ENCODE assay signal across 8 mouse cellular contexts in genomic region chr10:128625287-128625894, GRCm38 (mm10). TPM values are rescaled to one million over a fixed set of nuclear protein-coding genes. Genes with fewer than 3 reads are reported as not detected.
DNase-seq lines count a peak whose midpoint lies in the region; ATAC-seq lines count a peak whose summit lies in the region.

No protein-coding gene starts in this region.

- peak overlapping the region; percentile 95 for H3K9ac ChIP-seq in heart, embryonic 15.5 days

- H3K4me2 ChIP-seq in heart, embryonic 15.5 days, result peak overlapping the region; percentile 81

- peak overlapping the region; percentile 78 for H3K4me3 ChIP-seq in heart, embryonic 15.5 days
- peak overlapping the region; percentile 94 for H3K4me3 ChIP-seq in hindbrain, embryonic 10.5 days
- peak overlapping the region; percentile 92 for H3K4me3 ChIP-seq in midbrain, embryonic 10.5 days

- peaks cover 23% of the 10 kb centered on the region for H3K36me3 ChIP-seq in heart, embryonic 15.5 days
- H3K36me3 ChIP-seq in hindbrain, embryonic 10.5 days, result peaks cover 34% of the 10 kb centered on the region
- peaks cover 34% of the 10 kb centered on the region for H3K36me3 ChIP-seq in midbrain, embryonic 10.5 days

- ATAC-seq in heart, embryonic 15.5 days (replicated peaks; ENCODE audit: insufficient number of reproducible peaks, insufficient read depth, low FRiP score, low read depth), result no peak

- no peaks in the 10 kb centered on the region for H3K27me3 ChIP-seq in heart, embryonic 15.5 days
- H3K27me3 ChIP-seq in hindbrain, embryonic 10.5 days (ENCODE audit: insufficient read depth, poor library complexity, severe bottlenecking), result no peaks in the 10 kb centered on the region
- no peaks in the 10 kb centered on the region for H3K27me3 ChIP-seq in midbrain, embryonic 10.5 days (ENCODE audit: low read depth, poor library complexity, severe bottlenecking)

- no peak for DNase-seq in heart, postnatal 4 days
- DNase-seq in NIH3T3 (ENCODE audit: low read depth), result peak; percentile 20
- DNase-seq in hindbrain, embryonic 10.5 days (ENCODE audit: low spot score), result no peak
- DNase-seq in midbrain, embryonic 10.5 days (ENCODE audit: low spot score), result no peak
- DNase-seq in ovary, adult 18-20 months (ENCODE audit: low spot score), result no peak
- no peak for DNase-seq in cerebellum, postnatal 25 days
- no peak for DNase-seq in kidney, adult 11 months

- peaks cover 6% of the 10 kb centered on the region for H3K4me1 ChIP-seq in heart, embryonic 15.5 days (replicated peaks)
- peaks cover 8% of the 10 kb centered on the region for H3K4me1 ChIP-seq in hindbrain, embryonic 10.5 days (replicated peaks)
- H3K4me1 ChIP-seq in midbrain, embryonic 10.5 days, result peaks cover 9% of the 10 kb centered on the region

- H3K27ac ChIP-seq in heart, embryonic 15.5 days, result peak overlapping the region; percentile 69
- H3K27ac ChIP-seq in hindbrain, embryonic 10.5 days, result peak overlapping the region; percentile 96
- peak overlapping the region; percentile 95 for H3K27ac ChIP-seq in midbrain, embryonic 10.5 days (replicated peaks)

- no peaks in the 10 kb centered on the region for H3K9me3 ChIP-seq in heart, embryonic 15.5 days (replicated peaks)
- no peaks in the 10 kb centered on the region for H3K9me3 ChIP-seq in hindbrain, embryonic 10.5 days
- H3K9me3 ChIP-seq in midbrain, embryonic 10.5 days (replicated peaks), result no peaks in the 10 kb centered on the region

- 34% methylated on average over 7 of the region's 7 CpGs for WGBS in heart, embryonic 15.5 days
- 52% methylated on average over 7 of the region's 7 CpGs for WGBS in hindbrain, embryonic 10.5 days
- whole genome bisulfite sequencing in midbrain, embryonic 10.5 days, result 52% methylated on average over 7 of the region's 7 CpGs

RNA-seq across cellular contexts. Expression of gene Rps26, which starts 1.2 kb away (rescaled TPM):
- polyA plus RNA-seq in heart, embryonic 15.5 days (2015; fragmentation: Nextera tagmentation; extraction: Ambion mirVana), result 359 and 409 TPM in 2 replicates
- 100 to 1,000 TPM; 505 to 516 TPM for total RNA-seq in heart, postnatal 4 days (2021)
- polyA plus RNA-seq in hindbrain, embryonic 10.5 days (2016; fragmentation: Nextera tagmentation; extraction: Ambion mirVana), result 472 and 519 TPM in 2 replicates
- 460 and 529 TPM in 2 replicates for polyA plus RNA-seq in midbrain, embryonic 10.5 days (2016; fragmentation: Nextera tagmentation; extraction: Ambion mirVana)

RNA-seq across cellular contexts. Expression of gene Ikzf4, which starts 20.4 kb away (rescaled TPM):
- polyA plus RNA-seq in heart, embryonic 15.5 days (2015; fragmentation: Nextera tagmentation; extraction: Ambion mirVana), result 1.3 and 1.4 TPM in 2 replicates
- total RNA-seq in heart, postnatal 4 days (2021), result 1 to 10 TPM; 1.7 to 2.4 TPM
- polyA plus RNA-seq in hindbrain, embryonic 10.5 days (2016; fragmentation: Nextera tagmentation; extraction: Ambion mirVana), result 2.6 and 3.5 TPM in 2 replicates
- polyA plus RNA-seq in midbrain, embryonic 10.5 days (2016; fragmentation: Nextera tagmentation; extraction: Ambion mirVana), result 2.8 and 3.6 TPM in 2 replicates

RNA-seq across cellular contexts. Expression of gene Erbb3, which starts 35.9 kb away (rescaled TPM):
- 3.4 and 5.0 TPM in 2 replicates for polyA plus RNA-seq in heart, embryonic 15.5 days (2015; fragmentation: Nextera tagmentation; extraction: Ambion mirVana)
- 1 to 10 TPM; 7.1 to 8.2 TPM for total RNA-seq in heart, postnatal 4 days (2021)
- 5.0 and 13.5 TPM in 2 replicates for polyA plus RNA-seq in hindbrain, embryonic 10.5 days (2016; fragmentation: Nextera tagmentation; extraction: Ambion mirVana)
- polyA plus RNA-seq in midbrain, embryonic 10.5 days (2016; fragmentation: Nextera tagmentation; extraction: Ambion mirVana), result 0.72 and 1.4 TPM in 2 replicates

RNA-seq across cellular contexts. Expression of gene Suox, which starts 48.5 kb away (rescaled TPM):
- polyA plus RNA-seq in heart, embryonic 15.5 days (2015; fragmentation: Nextera tagmentation; extraction: Ambion mirVana), result 11.1 and 14.4 TPM in 2 replicates
- total RNA-seq in heart, postnatal 4 days (2021), result 10 to 100 TPM; 11.6 to 12.1 TPM
- 11.1 and 14.6 TPM in 2 replicates for polyA plus RNA-seq in hindbrain, embryonic 10.5 days (2016; fragmentation: Nextera tagmentation; extraction: Ambion mirVana)
- polyA plus RNA-seq in midbrain, embryonic 10.5 days (2016; fragmentation: Nextera tagmentation; extraction: Ambion mirVana), result 13.9 and 14.9 TPM in 2 replicates

RNA-seq across cellular contexts. Expression of gene Pa2g4, which starts 59.6 kb away (rescaled TPM):
- polyA plus RNA-seq in heart, embryonic 15.5 days (2015; fragmentation: Nextera tagmentation; extraction: Ambion mirVana), result 101 and 132 TPM in 2 replicates
- 10 to 100 TPM; 81.9 to 82.5 TPM for total RNA-seq in heart, postnatal 4 days (2021)
- polyA plus RNA-seq in hindbrain, embryonic 10.5 days (2016; fragmentation: Nextera tagmentation; extraction: Ambion mirVana), result 205 and 257 TPM in 2 replicates
- polyA plus RNA-seq in midbrain, embryonic 10.5 days (2016; fragmentation: Nextera tagmentation; extraction: Ambion mirVana), result 231 and 262 TPM in 2 replicates
